Mouse (Mus musculus) small intestine, adult 2 months (tissue): ENCODE results near the gene Alox12. TPM values are rescaled to one million over a fixed set of nuclear protein-coding genes. Genes with fewer than 3 reads are reported as not detected.
A peak's percentile ranks its signal among the peaks of the same experiment; 100 is the strongest.

ENCODE experiments used
- H3K27ac ChIP-seq: fragments of 200-500 bp; 2 replicates; pipeline ENCODE4 v1.5.1; 2012; ENCODE audit warnings: low read depth, low read length, control low read depth, inconsistent platforms; ENCODE audit not compliant: insufficient read depth
- H3K27me3 ChIP-seq: fragments of 200-500 bp; 2 replicates; pipeline ENCODE4 v1.6.1; 2012; ENCODE audit warnings: mild to moderate bottlenecking, moderate library complexity, low read length, inconsistent platforms; ENCODE audit not compliant: control insufficient read depth, insufficient read depth
- H3K36me3 ChIP-seq: fragments of 200-500 bp; 2 replicates; pipeline ENCODE4 v1.6.1; 2012; ENCODE audit warnings: mild to moderate bottlenecking, low read length, control low read depth, inconsistent platforms; ENCODE audit not compliant: control insufficient read depth, insufficient read depth
- H3K4me1 ChIP-seq: fragments of 200-500 bp; 2 replicates; pipeline ENCODE4 v1.6.1; 2012; ENCODE audit warnings: low read length, inconsistent platforms, mixed read lengths; ENCODE audit not compliant: control insufficient read depth, insufficient read depth, insufficient read length
- H3K4me3 ChIP-seq: fragments of 200-500 bp; 2 replicates; pipeline ENCODE4 v1.5.1; 2012; ENCODE audit warnings: low read depth, mild to moderate bottlenecking, control low read depth, inconsistent platforms, low read length, moderate library complexity
- CTCF ChIP-seq: fragments of 200-500 bp; IDR thresholded peaks from 2 replicates; pipeline ENCODE4 v1.5.1; 2012; ENCODE audit warnings: low read depth, mild to moderate bottlenecking, control low read depth, inconsistent platforms, low read length, moderate library complexity, mixed read lengths; ENCODE audit not compliant: insufficient replicate concordance, insufficient read length; ENCODE audit errors: extremely low read depth
- POLR2A ChIP-seq: fragments of 200-500 bp; IDR thresholded peaks from 2 replicates; pipeline ENCODE4 v1.6.1; 2012; ENCODE audit warnings: low read depth, mild to moderate bottlenecking, control low read depth, inconsistent platforms, low read length, moderate library complexity
- WGBS: fragments of 180-500 bp; shearing (Covaris S2); methylation state at CpG from one replicate; pipeline ENCODE4 v1.1.7; 2018; 5-methylcytosine and 5-hydroxymethylcytosine counted together
- polyA plus RNA-seq: library from polyadenylated mRNA; depleted of rRNA; stranded (reverse); fragments of >200 nt; gene quantifications from 2 replicates; pipeline ENCODE4 v1.2.3, GENCODE M21; 2012

The Alox12 gene
- polyA plus RNA-seq, 1 experiment, result 1.6 TPM

DNA sequence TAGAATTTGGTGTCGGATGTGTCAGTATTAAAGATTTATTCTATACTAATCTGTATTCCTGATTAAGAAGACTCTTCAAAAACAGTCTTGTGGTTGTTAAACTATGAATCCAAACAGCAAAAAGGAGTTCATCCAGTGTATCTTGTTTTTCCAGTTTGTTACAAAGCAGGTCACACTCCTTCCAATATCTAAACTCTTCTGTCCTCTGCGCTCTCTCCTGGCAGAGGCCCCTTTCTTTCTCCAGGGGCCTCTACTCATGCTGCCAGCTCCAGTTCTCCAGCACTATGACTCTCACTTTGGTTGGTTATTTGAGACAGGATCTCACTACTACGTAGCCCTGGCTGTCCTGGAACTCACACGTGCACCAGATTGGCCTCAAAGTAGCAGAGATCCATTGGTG, 10.7 kb upstream of the Alox12 start:
- 75% methylated on average over 4 of the region's 4 CpGs for WGBS
- H3K27ac ChIP-seq, result no peak overlapping the region
- no peaks in the 10 kb centered on the region for H3K36me3 ChIP-seq
- no peak for TF ChIP-seq CTCF
- H3K4me3 ChIP-seq, result no peak overlapping the region
- H3K4me1 ChIP-seq, result no peaks in the 10 kb centered on the region
- H3K27me3 ChIP-seq, result no peaks in the 10 kb centered on the region

DNA sequence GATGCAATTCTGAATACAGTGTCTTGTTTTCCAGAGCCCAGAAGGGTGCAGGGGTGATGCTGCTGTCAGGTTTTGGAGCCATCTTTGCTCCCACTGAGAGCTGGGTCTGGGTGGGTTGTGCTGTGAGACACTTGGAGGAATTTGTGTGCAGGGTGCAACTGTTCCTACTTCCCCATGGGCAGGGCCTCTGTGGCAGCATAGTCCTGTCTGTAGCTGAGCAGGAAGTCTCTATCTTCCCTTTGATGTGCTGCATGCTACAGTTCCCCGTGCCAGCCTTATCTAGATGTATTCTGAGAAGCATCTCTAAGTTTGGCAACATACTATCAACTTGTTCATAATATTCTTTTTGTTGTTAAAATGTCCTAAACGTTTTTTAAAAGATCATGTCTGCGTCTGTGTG, 10.1 kb upstream of the Alox12 start:
- Histone ChIP-seq H3K4me3 (no peak overlapping the region), H3K36me3 (no peaks in the 10 kb centered on the region), H3K27ac (no peak overlapping the region), H3K4me1 (no peaks in the 10 kb centered on the region), H3K27me3 (no peaks in the 10 kb centered on the region)
- WGBS, result 32% methylated on average over 3 of the region's 3 CpGs
- TF ChIP-seq POLR2A, result no peak
- TF ChIP-seq CTCF, result no peak

DNA sequence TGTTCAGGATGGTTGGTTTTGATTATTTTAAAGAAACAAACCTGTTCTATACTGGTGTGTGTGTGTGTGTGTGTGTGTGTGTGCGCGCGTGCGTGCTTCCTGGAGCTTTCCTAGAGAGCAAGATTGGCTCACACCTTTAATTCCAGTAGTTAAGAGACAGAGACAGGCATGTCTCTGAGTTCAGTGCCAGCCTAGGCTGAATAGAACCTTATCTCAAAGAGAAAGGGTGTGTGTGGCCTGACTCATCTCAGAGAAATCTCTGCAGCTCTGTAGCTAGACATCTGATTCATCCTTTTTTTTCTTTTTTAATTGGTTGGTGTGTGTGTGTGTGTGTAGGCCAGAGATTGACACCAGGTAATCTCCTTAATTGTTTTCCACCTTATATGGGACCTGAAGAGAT, 3.9 kb upstream of the Alox12 start:
- no peak overlapping the region for H3K4me3 ChIP-seq
- TF ChIP-seq POLR2A, result no peak
- no peak for TF ChIP-seq CTCF
- no peaks in the 10 kb centered on the region for H3K36me3 ChIP-seq
- H3K27ac ChIP-seq, result no peak overlapping the region
- peaks cover 12% of the 10 kb centered on the region for H3K27me3 ChIP-seq
- 64% methylated on average over 4 of the region's 4 CpGs for WGBS
- H3K4me1 ChIP-seq, result peaks cover 2% of the 10 kb centered on the region; the same call in 1 of the 2 replicates

DNA sequence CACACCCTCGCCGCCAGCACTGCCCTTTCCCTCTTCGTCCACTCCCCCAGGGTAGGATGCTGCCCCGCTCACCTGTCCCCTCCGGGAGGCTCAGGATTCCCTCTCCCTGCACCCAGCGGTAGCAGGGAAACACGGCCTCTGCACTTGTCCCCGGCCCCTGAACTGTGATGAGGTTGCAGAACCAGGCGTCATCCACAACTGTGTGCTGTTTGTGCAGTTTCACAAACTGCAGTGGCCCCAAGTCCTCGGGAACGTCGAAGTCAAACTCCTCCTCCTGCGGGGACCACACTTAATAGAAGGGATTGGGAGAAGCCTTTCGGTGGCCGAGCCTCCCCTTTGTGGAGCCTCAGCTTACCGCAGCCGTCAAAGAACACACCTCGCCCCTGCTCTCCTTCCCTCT, 816 bp downstream of the Alox12 start:
- no peaks in the 10 kb centered on the region for H3K36me3 ChIP-seq
- WGBS, result 3% methylated on average over 18 of the region's 18 CpGs
- peak overlapping the region; percentile 45 for H3K4me3 ChIP-seq
- H3K27me3 ChIP-seq, result peaks cover 19% of the 10 kb centered on the region
- TF ChIP-seq POLR2A (no peak), CTCF (no peak)
- peaks cover under 1% of the 10 kb centered on the region for H3K4me1 ChIP-seq
- H3K27ac ChIP-seq, result no peak overlapping the region

DNA sequence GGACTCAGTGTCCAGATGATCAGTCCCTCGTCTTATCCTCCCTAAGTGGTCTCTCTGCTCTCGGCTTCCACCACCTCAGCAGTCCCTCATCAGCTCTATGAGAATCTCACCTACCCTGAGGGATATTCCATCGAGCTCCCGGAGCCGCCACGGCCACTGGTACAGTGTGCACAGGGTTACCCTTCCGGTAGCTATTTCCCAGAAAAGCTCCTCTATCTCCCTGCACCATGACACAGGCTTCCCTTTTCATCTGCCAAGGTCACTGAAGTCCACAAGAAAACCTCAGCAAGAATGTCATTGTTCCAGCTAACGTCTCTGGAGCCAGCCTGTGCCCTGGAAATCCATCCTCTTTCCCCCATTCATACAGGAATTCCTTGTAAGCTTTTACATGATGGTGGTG, 3.3 kb downstream of the Alox12 start:
- WGBS, result 80% methylated on average over 8 of the region's 8 CpGs

DNA sequence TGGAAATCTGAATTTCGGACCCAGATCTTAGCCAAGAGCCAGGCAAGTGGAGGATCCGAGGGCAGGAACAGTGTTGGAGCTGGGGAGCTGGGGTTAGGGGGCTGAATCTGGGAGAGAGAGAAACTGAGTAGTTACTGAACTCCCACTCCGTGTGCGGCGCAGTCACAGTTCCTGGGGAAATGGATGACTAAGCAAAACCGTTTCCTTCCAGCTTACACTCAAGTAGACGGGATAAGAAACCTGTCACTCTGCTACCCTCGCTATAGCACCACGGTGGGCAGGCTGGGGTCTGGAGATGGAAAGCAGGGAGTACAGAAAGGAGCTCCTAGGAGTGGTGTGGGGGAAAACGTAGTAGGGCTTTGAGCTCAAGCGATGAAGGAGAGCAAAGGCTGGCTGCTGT, 5.0 kb downstream of the Alox12 start:
- H3K4me1 ChIP-seq, result no peaks in the 10 kb centered on the region; the same call in none of the 2 replicates
- WGBS, result 70% methylated on average over 11 of the region's 11 CpGs
- no peaks in the 10 kb centered on the region for H3K36me3 ChIP-seq
- no peak overlapping the region for H3K4me3 ChIP-seq
- TF ChIP-seq CTCF, result no peak
- no peak for TF ChIP-seq POLR2A
- H3K27me3 ChIP-seq, result peaks cover 17% of the 10 kb centered on the region
- no peak overlapping the region for H3K27ac ChIP-seq

More for the DNA sequence above, 3.3 kb downstream of the Alox12 start:
- no peak overlapping the region for H3K4me3 ChIP-seq
- no peak for TF ChIP-seq CTCF
- TF ChIP-seq POLR2A, result no peak
- no peaks in the 10 kb centered on the region for H3K36me3 ChIP-seq
- no peaks in the 10 kb centered on the region; the same call in none of the 2 replicates for H3K4me1 ChIP-seq
- H3K27ac ChIP-seq, result no peak overlapping the region
- peaks cover 19% of the 10 kb centered on the region for H3K27me3 ChIP-seq

DNA sequence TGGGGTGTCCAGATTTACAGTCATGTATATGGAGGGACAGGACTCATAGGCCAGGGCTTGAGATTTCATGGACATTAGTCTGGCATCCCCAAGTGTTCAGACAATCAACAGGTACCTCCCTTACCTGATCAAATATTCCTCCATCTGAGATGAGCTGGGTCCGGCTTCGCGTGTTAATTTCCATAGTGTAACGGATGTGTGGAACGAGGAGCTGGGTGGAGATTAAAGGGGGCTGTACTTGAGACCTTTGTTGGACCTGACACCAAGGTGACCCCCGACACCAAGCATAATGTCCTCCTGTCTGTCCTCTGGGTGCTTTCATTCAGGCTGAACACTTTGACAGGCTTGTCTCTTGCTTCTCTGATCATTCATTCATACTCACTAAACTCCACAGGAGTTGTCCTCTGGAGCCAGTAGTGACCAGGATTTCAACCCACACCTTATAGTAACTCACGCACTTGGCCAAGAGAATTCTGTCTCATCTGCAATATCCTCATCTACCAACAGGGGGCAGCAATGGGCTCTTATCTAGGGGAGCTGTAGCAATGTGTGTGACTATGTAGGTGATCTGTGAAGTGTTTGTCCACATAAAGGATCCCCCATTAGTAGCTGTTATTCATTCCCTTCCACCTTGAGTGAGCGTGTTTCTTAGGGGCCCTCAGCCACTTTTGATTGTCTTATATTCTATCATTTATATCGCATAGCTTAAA, 7.9 kb downstream of the Alox12 start:
- no peaks in the 10 kb centered on the region for H3K4me1 ChIP-seq
- H3K27me3 ChIP-seq, result no peaks in the 10 kb centered on the region
- no peak overlapping the region for H3K4me3 ChIP-seq
- TF ChIP-seq POLR2A (no peak), CTCF (no peak)
- 45% methylated on average over 9 of the region's 9 CpGs for WGBS
- no peak overlapping the region for H3K27ac ChIP-seq
- no peaks in the 10 kb centered on the region for H3K36me3 ChIP-seq
